Mouse (Mus musculus) spleen, adult 2 months (tissue): ENCODE data around the gene Pik3cb.

ENCODE experiments used
- CTCF ChIP-seq: fragments of 200-500 bp; IDR thresholded peaks from 2 replicates; pipeline ENCODE4 v1.5.1; 2011; ENCODE audit warnings: mild to moderate bottlenecking, inconsistent platforms; ENCODE audit not compliant: insufficient read depth, insufficient read length, insufficient replicate concordance; ENCODE audit errors: extremely low read depth
- POLR2A ChIP-seq: fragments of 200-500 bp; IDR thresholded peaks from 2 replicates; pipeline ENCODE4 v1.6.1; 2011; ENCODE audit warnings: low read depth, low read length, inconsistent platforms

DNA sequence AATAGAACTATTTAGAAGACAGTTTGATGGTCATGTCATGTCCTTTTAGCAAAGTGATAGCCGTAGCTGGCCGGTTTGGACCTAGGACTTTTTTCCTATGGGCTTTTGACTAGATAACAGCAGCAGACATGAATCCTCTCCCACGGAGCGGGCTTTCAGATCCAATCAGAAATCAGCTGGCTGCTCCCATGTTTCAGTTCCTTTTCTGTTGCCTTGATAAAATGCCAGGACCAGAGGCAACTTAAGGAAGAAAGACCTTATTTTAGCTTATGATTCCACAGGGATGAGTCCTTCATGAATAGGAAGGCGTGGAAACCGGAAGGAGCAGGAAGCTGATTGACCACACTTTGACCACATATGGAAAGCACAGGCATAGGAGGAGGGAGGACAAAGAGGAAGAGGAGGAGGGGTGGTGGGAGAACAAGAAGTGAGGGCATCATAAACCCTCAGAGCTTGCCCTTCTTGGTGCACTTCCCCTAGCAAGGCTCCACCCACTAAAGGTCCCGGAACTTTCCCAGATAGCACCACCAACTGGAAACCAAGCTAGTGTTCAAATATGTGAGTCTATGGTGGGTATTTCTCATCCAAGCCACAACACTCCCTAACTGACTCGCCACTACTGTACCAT is 42.7 kb upstream of the Pik3cb start:
- TF ChIP-seq CTCF = no peak
- TF ChIP-seq POLR2A = no peak
